Mouse (Mus musculus) forebrain, embryonic 16.5 days (tissue): Measurements from ENCODE around the gene Crebbp. TPM values are rescaled to one million over a fixed set of nuclear protein-coding genes. Genes with fewer than 3 reads are reported as not detected.

Source experiments
- ATAC-seq: fragments of 200-750 bp; cut with Nextera tagmentation; 2 replicates; pipeline ENCODE4 v1.8.0; 2017; ENCODE audit warnings: mild to moderate bottlenecking, moderate library complexity
- H3K27ac ChIP-seq: fragments of 300-500 bp; sonication (generic); 2 replicates; pipeline ENCODE4 v1.5.1; 2014; ENCODE audit warnings: low read length, control low read depth
- H3K27me3 ChIP-seq: fragments of 300-500 bp; sonication (generic); replicated peaks from 2 replicates; pipeline ENCODE4 v1.6.1; 2014; ENCODE audit warnings: low read length; ENCODE audit not compliant: control insufficient read depth, insufficient read depth
- H3K36me3 ChIP-seq: fragments of 300-500 bp; sonication (generic); 2 replicates; pipeline ENCODE4 v1.6.1; 2014; ENCODE audit not compliant: control insufficient read depth, insufficient read depth
- H3K4me1 ChIP-seq: fragments of 300-500 bp; sonication (generic); replicated peaks from 2 replicates; pipeline ENCODE4 v1.6.1; 2014; ENCODE audit warnings: low read length; ENCODE audit not compliant: control insufficient read depth, insufficient read depth
- H3K4me2 ChIP-seq: fragments of 300-500 bp; sonication (generic); 2 replicates; pipeline ENCODE4 v1.6.1; 2014; ENCODE audit warnings: mild to moderate bottlenecking, low read length, control low read depth
- H3K4me3 ChIP-seq: fragments of 300-500 bp; sonication (generic); replicated peaks from 2 replicates; pipeline ENCODE4 v1.5.1; 2014; ENCODE audit warnings: mild to moderate bottlenecking, low read length, control low read depth
- H3K9ac ChIP-seq: fragments of 300-500 bp; sonication (generic); replicated peaks from 2 replicates; pipeline ENCODE4 v1.6.1; 2014; ENCODE audit warnings: low read depth, low read length, control low read depth
- H3K9me3 ChIP-seq: fragments of 300-500 bp; sonication (generic); 2 replicates; pipeline ENCODE4 v1.6.1; 2016; ENCODE audit warnings: low read length; ENCODE audit not compliant: control insufficient read depth
- WGBS: fragments of 180-500 bp; shearing (Covaris S2); extraction: QIAGEN DNeasy Blood & Tissue Kit; methylation state at CpG from one replicate; pipeline ENCODE4 v1.1.7; 2014; 5-methylcytosine and 5-hydroxymethylcytosine counted together
- polyA plus RNA-seq: library from polyadenylated mRNA; unstranded; fragments of >200 nt; fragmentation: Nextera tagmentation; extraction: Ambion mirVana; gene quantifications from 2 replicates; pipeline ENCODE4 v1.2.1, GENCODE M21; 2015

Crebbp gene
- polyA plus RNA-seq, 1 experiment from 2014 or later, result 47.4 TPM

DNA sequence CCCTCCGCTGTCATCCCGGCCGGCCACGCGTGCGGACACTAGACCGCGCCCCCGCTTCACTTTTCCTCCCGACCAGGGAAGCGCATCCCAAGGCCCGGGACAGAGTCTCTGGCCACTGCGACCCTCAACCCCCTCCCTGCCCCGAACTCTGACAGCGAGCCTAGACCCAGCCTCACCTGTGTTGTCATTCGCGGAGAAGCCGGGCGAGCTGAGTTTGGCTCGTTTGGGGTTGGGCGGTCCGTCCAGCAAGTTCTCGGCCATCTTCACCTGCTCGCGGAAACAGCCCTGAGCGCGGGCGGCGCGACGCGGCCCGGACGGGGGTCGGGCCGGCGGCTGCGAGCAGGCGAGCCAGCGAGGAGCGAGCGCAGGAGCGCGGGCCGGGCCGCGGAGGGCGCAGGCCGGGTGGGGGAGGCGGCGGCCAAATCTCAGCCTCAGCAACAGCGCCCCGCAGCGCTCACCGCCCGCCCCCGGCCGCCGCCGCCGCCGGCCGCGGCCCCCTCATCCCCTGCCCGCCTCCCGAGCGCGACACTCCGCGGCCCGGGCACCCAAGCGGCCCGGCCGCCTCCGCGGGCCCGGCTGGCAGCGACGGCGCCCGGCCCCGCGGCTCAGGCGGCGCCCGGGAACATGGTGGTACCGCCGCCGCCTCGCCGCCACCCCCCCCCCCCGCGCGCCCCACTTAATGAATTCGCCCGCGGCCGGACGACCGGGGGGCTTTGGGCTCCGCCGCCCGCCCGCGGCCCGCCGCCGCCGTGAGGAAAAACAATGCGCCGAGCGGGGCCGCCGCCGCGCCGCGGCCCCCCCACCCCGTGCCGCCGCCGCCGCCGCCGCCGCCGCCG lies 616 bp downstream of the Crebbp start:
- H3K4me1 ChIP-seq, result peaks cover 21% of the 10 kb centered on the region
- H3K4me3 ChIP-seq, result peak overlapping the region; percentile 88
- H3K27ac ChIP-seq, result peak overlapping the region; percentile 100
- H3K9me3 ChIP-seq, result no peaks in the 10 kb centered on the region
- H3K9ac ChIP-seq, result peak overlapping the region; percentile 91
- ATAC-seq, result peak; percentile 61
- peak overlapping the region; percentile 88 for H3K4me2 ChIP-seq
- H3K36me3 ChIP-seq, result no peaks in the 10 kb centered on the region
- H3K27me3 ChIP-seq, result 0 out of 2 replicates have a peak, but pooled peaks cover 2% of the 10 kb centered on the region
- 0% methylated on average over 53 of the region's 128 CpGs for WGBS

DNA sequence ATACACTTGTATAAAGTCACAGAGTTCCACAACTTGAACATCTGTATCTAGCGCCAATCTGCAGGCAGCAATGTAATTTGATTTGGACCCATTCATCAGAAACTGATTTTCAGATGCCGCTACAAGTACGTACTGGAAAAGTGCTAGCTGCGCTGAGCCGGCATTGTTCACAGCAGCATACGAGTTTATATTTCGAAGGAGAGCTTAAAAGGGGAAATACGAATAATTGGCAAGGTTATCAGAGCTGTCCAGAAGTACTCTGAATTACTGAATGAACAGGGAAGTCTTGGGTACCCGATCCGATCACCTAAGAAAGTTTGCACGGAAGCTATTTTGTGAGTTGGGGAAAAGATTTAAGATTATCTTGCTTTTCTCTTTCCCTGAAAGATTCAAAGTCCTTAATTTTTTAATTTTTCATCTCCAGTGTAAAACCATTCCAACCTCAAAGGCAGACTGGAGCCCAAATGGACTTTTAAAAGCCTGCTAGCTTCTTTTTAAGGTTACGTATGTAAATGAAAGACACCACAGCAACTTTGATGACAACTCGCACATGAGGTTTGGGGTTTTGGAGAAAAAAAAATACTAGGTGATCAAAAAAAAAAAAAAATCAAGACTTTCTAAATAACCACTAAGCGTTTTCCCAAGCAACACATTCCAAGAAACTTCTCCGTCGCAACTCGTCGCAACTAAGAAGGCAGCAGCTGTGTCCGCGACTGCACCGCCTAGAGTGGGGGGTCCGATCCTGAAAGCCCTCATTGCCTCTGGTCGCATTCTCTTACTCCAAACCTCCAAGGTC lies 1.4 kb downstream of the Crebbp start:
- Histone ChIP-seq H3K27ac (no peak overlapping the region), H3K9ac (peak overlapping the region; percentile 91), H3K4me1 (peaks cover 24% of the 10 kb centered on the region), H3K27me3 (0 out of 2 replicates have a peak, but pooled peaks cover 2% of the 10 kb centered on the region), H3K9me3 (no peaks in the 10 kb centered on the region), H3K36me3 (no peaks in the 10 kb centered on the region), H3K4me3 (peak overlapping the region; percentile 88), H3K4me2 (peak overlapping the region; percentile 88)
- ATAC-seq, result peak; percentile 3; the same call in 1 of the 2 replicates
- WGBS, result 2% methylated on average over 23 of the region's 23 CpGs

DNA sequence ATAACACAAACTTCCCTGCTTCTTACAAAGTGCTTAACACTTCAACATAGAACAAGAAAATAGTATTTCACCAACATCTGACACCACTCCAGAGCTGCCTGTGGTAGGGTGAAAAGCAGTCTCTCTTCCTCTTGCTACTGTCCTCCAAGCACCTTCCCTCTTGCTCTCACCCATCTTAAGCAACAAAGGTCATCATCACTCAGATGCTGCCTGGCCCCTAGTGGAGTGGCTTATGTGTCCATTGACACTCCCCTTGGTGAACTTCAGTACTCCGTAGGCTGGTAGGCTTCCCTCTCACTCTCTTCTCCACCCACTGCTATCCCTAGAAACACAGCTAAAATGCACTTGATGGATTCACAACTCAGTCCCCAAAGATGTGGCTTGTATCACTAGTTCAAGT lies 3.5 kb downstream of the Crebbp start:
- H3K4me1 ChIP-seq, result peaks cover 26% of the 10 kb centered on the region
- H3K36me3 ChIP-seq, result no peaks in the 10 kb centered on the region
- H3K9me3 ChIP-seq, result no peaks in the 10 kb centered on the region
- peak overlapping the region; percentile 13; the same call in 1 of the 2 replicates for H3K4me2 ChIP-seq
- 78% methylated on average over 1 of the region's 1 CpGs for WGBS
- H3K27ac ChIP-seq, result no peak overlapping the region
- H3K27me3 ChIP-seq, result no peaks in the 10 kb centered on the region
- no peak overlapping the region for H3K4me3 ChIP-seq
- no peak for ATAC-seq
- H3K9ac ChIP-seq, result no peak overlapping the region

DNA sequence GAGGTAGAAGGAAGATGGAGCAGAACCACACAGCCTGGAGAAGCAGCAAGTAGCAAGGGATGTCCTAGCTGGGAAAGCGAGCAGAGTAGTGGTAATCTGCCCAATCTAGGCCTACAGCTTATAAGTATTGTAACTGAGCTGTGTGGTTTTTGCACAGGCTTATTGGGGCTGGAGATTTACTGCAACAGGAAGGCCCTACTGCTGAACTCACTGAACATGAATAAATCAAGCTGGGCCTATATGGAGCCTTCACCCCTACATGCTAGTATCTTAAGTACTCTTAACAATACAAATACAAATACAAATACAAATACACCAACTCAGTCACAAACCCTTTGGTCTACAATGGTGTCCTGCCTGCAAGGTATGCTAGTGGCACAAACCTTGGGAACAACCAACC lies 10.2 kb downstream of the Crebbp start:
- ATAC-seq, result no peak
- Histone ChIP-seq H3K4me3 (no peak overlapping the region), H3K4me2 (no peak overlapping the region), H3K9ac (no peak overlapping the region), H3K36me3 (no peaks in the 10 kb centered on the region), H3K27me3 (no peaks in the 10 kb centered on the region), H3K27ac (no peak overlapping the region), H3K9me3 (no peaks in the 10 kb centered on the region), H3K4me1 (peaks cover 10% of the 10 kb centered on the region)
- WGBS, result 100% methylated on average over 1 of the region's 1 CpGs

DNA sequence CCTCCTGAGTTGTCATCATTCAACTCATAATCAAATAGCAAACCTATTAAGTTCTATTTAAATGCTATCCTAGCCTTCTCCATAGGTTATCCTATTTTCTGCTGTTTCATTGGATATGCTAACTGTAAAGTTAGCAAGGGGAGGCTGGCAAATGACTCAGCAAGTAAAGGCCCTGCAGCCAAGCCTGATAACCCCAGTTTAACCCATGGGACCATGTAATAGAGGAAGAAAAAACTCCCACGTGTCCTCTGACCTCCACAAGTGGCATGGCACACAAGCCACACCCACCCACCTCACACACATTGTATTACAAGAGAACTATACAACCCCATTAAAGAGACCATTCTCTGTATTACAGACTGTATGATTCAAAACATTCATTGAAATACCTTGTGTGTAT lies 13.8 kb downstream of the Crebbp start:
- no peak overlapping the region for H3K4me3 ChIP-seq
- no peak overlapping the region for H3K4me2 ChIP-seq
- 63% methylated on average over 1 of the region's 1 CpGs for WGBS
- no peaks in the 10 kb centered on the region for H3K36me3 ChIP-seq
- H3K9ac ChIP-seq, result no peak overlapping the region
- no peaks in the 10 kb centered on the region for H3K27me3 ChIP-seq
- H3K27ac ChIP-seq, result no peak overlapping the region
- ATAC-seq, result no peak
- H3K9me3 ChIP-seq, result no peaks in the 10 kb centered on the region
- H3K4me1 ChIP-seq, result peaks cover 5% of the 10 kb centered on the region

DNA sequence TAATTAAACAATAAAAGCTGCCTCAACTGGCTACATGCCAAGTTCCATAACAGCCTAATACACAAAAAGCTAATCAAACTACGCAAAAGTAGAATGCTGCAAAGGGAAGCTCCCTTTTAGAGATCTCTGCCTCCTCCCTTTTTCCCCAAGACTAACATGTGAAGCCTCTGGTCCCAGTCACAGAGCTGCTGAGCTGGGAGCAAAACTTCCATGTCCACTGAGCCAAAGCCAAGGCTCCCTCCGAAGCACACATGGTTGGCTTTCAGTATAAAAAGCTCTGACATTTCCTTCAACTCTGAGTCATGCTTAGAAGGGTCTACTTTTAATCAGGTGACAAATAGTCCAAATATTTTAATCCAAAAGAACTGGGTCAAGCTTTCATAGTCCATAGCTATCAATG lies 14.2 kb downstream of the Crebbp start:
- Histone ChIP-seq H3K9ac (no peak overlapping the region), H3K4me2 (no peak overlapping the region), H3K4me3 (no peak overlapping the region), H3K27ac (no peak overlapping the region), H3K9me3 (no peaks in the 10 kb centered on the region), H3K27me3 (no peaks in the 10 kb centered on the region), H3K4me1 (peaks cover 5% of the 10 kb centered on the region), H3K36me3 (no peaks in the 10 kb centered on the region)
- ATAC-seq, result no peak
- 47% methylated on average over 2 of the region's 2 CpGs for WGBS

DNA sequence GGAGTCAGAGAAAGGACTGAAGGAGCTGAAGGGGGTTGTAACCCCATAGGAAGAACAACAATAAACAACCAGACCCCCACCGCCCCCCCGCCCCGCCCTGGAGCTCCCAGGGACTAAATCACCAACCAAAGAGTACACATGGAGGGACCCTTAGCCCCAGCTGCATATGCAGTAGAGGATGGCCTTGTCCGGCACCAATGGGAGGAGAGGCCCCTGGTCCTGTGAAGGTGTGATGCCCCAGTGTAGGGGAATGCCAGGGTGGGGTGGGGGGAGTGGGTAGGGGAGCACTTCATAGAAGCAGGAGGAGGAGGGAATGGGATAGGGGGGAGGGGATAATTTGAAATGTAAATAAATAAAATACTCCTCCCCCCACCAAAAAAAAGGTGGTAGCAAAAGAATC lies 15.8 kb downstream of the Crebbp start:
- H3K36me3 ChIP-seq, result no peaks in the 10 kb centered on the region
- H3K9ac ChIP-seq, result no peak overlapping the region
- 97% methylated on average over 4 of the region's 4 CpGs for WGBS
- H3K9me3 ChIP-seq, result no peaks in the 10 kb centered on the region
- H3K27ac ChIP-seq, result no peak overlapping the region
- peaks cover 5% of the 10 kb centered on the region for H3K4me1 ChIP-seq
- no peak overlapping the region for H3K4me2 ChIP-seq
- H3K4me3 ChIP-seq, result no peak overlapping the region
- no peak for ATAC-seq
- H3K27me3 ChIP-seq, result no peaks in the 10 kb centered on the region

DNA sequence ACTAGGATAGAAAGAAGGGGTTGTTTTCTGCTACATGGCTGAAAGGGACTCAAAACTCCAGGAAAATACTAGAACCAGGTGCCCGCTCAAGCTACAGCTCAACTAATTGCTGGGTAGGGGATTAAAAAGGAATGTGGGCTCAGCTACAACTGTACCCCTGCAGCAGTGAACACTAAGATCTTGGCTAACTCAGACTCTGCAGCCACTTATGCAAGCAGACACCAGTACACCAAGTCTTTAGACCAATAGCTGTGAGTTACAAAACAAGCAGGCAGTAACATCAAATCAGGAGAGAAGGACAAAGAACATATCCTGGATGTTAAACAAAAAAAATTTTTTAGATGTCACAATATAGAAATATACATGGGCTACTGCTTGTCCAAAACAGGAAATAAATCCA lies 23.6 kb downstream of the Crebbp start:
- Histone ChIP-seq H3K4me2 (no peak overlapping the region), H3K27me3 (no peaks in the 10 kb centered on the region), H3K27ac (no peak overlapping the region), H3K9ac (no peak overlapping the region), H3K36me3 (no peaks in the 10 kb centered on the region), H3K4me1 (0 out of 2 replicates have a peak, but pooled peaks cover 2% of the 10 kb centered on the region), H3K9me3 (no peaks in the 10 kb centered on the region), H3K4me3 (no peak overlapping the region)
- 85% methylated on average over 1 of the region's 1 CpGs for WGBS
- ATAC-seq, result no peak

DNA sequence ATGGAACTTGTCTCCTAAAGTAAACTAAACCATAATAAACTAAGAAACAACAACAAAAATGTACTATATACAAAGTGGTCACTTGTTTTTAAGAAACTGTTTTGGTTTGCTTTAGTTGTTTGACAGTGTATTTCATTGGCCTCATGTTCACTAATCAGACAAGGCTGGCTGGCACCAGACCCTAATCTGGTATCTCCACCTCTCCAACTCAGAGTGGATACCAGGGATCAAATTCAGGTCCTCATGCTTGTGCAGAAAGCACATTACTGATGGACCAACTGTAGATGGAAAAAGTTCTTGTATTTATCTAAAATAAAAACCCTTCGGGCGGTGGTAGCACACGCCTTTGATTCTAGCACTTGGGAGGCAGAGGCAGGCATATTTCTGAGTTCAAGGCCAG lies 38.7 kb downstream of the Crebbp start:
- 95% methylated on average over 3 of the region's 3 CpGs for whole genome bisulfite sequencing
- no peaks in the 10 kb centered on the region for H3K9me3 ChIP-seq

More for the DNA sequence above, 38.7 kb downstream of the Crebbp start:
- H3K27me3 ChIP-seq, result no peaks in the 10 kb centered on the region
- no peaks in the 10 kb centered on the region for H3K4me1 ChIP-seq
- H3K36me3 ChIP-seq, result peaks cover 6% of the 10 kb centered on the region
- no peak for ATAC-seq
- no peak overlapping the region for H3K4me3 ChIP-seq
- no peak overlapping the region for H3K27ac ChIP-seq
- no peak overlapping the region for H3K9ac ChIP-seq
- H3K4me2 ChIP-seq, result no peak overlapping the region
